Mouse (Mus musculus): Measurements from ENCODE around the gene Utp4. TPM values are rescaled to one million over a fixed set of nuclear protein-coding genes. Genes with fewer than 3 reads are reported as not detected.

The Utp4 gene
- total and polyA plus RNA-seq, 3 experiments = 80.6 to 202 (median 156) TPM

DNA sequence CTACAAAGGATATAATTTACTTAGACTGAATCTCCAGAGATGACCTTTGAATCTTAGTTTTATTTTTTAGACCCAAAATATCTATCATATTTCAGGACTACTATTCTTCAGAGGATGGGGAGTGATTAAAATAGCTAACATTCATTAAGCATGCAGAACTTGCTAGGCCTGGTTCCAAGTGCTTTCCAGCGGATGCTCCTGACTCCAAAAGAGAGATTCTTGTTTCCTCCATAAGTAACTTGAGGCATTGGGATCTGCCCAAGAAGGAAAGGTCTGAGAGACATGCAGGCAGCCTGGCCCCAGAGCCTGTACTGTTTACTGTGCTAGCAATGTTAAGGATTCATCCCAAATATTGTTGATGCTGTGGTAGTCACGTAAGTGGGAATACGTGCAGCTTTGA lies 68.9 kb downstream of the Utp4 start:
- no peak overlapping the region for H3K4me2 ChIP-seq (ENCODE audit: insufficient read depth, low read depth, poor library complexity, severe bottlenecking)
- dilution Hi-C loops (cut with MboI; ENCODE audit: extremely low pct_ligation_motif_present, extremely low pct_unique_long_range_greater_than_20kb, low sequenced_read_pairs) = no loop called here
- no peaks in the 10 kb centered on the region for H3K36me3 ChIP-seq (replicated peaks in 1 of 2; ENCODE audit: control insufficient read depth in 1 of 2, insufficient read depth in 1 of 2, low read length in 1 of 2)
- in situ Hi-C loops (cut with MboI; ENCODE audit: low pct_ligation_motif_present, low pct_unique_long_range_greater_than_20kb, low sequenced_read_pairs) = no loop called here
- no peak overlapping the region for H3K4me3 ChIP-seq (replicated peaks in 1 of 3; ENCODE audit: low read depth in 2 of 3, low read length in 2 of 3, poor library complexity in 1 of 3)
- H3K79me2 ChIP-seq (replicated peaks; ENCODE audit: control insufficient read depth, extremely low read depth, insufficient read depth, poor library complexity, severe bottlenecking) = no peaks in the 10 kb centered on the region
- H3K9me3 ChIP-seq (replicated peaks; ENCODE audit: low read length) = no peaks in the 10 kb centered on the region
- H3K9ac ChIP-seq (ENCODE audit: insufficient read depth, low read depth) = no peak overlapping the region
- no peak overlapping the region for H3K27ac ChIP-seq (ENCODE audit: insufficient read depth, low read depth)
- H3K27me3 ChIP-seq (replicated peaks) = no peaks in the 10 kb centered on the region
- peaks cover 2 to 11% of the 10 kb centered on the region in 2 experiments; a peak in 2 of 4 replicates for H3K4me1 ChIP-seq (ENCODE audit: control insufficient read depth in 1 of 2, insufficient read depth in 2 of 2)
- TF ChIP-seq ZKSCAN1 (IDR thresholded peaks at IDR 0.05; ENCODE audit: borderline replicate concordance, low read depth, low read length) (no peak), MAFK (IDR thresholded peaks at IDR 0.05; ENCODE audit: insufficient replicate concordance, low read length) (no peak), RAD21 (IDR thresholded peaks at IDR 0.05; ENCODE audit: low read depth, low read length) (no peak), IRF4 (IDR thresholded peaks at IDR 0.05; ENCODE audit: low read depth, low read length) (no peak), ETS1 (conservative IDR thresholded peaks at IDR 0.05; ENCODE audit: low read depth, low read length) (no peak), MAZ (IDR thresholded peaks at IDR 0.05; ENCODE audit: low read depth, low read length) (no peak), MAX (IDR thresholded peaks at IDR 0.05; ENCODE audit: low read length) (no peak), KAT2A (IDR thresholded peaks at IDR 0.05; ENCODE audit: insufficient replicate concordance, low read length) (no peak)
- no peak for DNase-seq (ENCODE audit: extremely low read depth)

DNA sequence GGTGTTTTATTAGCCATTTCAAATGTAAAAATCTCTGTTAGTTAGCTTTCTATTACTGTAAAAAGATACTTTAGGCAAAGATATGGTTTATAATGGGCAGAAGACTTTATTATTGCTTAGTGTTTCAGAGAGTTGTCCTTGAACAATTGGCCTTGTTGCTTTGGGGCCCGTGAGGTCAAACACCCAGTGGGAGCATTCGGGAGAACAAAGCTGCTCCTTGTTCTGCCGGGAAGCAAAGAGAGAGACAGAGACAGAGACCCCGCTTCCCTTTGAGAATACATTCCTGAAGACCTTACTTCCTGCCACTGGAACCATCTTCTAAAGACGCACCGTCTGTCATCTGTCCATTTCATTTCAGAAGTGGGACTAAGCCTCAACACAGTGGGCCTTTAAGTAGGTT lies 69.9 kb downstream of the Utp4 start:
- peaks cover 2 to 11% of the 10 kb centered on the region in 2 experiments; a peak in 2 of 4 replicates for H3K4me1 ChIP-seq (ENCODE audit: control insufficient read depth in 1 of 2, insufficient read depth in 2 of 2)
- no peak overlapping the region for H3K4me3 ChIP-seq (replicated peaks in 1 of 3; ENCODE audit: low read depth in 2 of 3, low read length in 2 of 3, poor library complexity in 1 of 3)
- TF ChIP-seq TCF12 (IDR thresholded peaks at IDR 0.05; ENCODE audit: low read depth, low read length) = no peak
- TF ChIP-seq ETS1 (conservative IDR thresholded peaks at IDR 0.05; ENCODE audit: low read depth, low read length) = no peak
- no peak for TF ChIP-seq MAFK (IDR thresholded peaks at IDR 0.05; ENCODE audit: insufficient replicate concordance, low read length)
- TF ChIP-seq SMC3 (IDR thresholded peaks at IDR 0.05; ENCODE audit: low read depth, low read length) = no peak
- TF ChIP-seq JUN (IDR thresholded peaks at IDR 0.05; ENCODE audit: insufficient read depth, low read depth, low read length) = no peak
- no peak for TF ChIP-seq RCOR1 (conservative IDR thresholded peaks at IDR 0.05; ENCODE audit: low read depth, low read length)
- no peak for TF ChIP-seq ZNF384 (IDR thresholded peaks at IDR 0.05; ENCODE audit: low read depth, low read length)
- no peak for TF ChIP-seq USF1 (IDR thresholded peaks at IDR 0.05; ENCODE audit: low read depth, low read length)
- no peaks in the 10 kb centered on the region for H3K9me3 ChIP-seq (replicated peaks; ENCODE audit: low read length)
- H3K27ac ChIP-seq (ENCODE audit: insufficient read depth, low read depth) = no peak overlapping the region
- no peak overlapping the region for H3K4me2 ChIP-seq (ENCODE audit: insufficient read depth, low read depth, poor library complexity, severe bottlenecking)
- no peaks in the 10 kb centered on the region for H3K79me2 ChIP-seq (replicated peaks; ENCODE audit: control insufficient read depth, extremely low read depth, insufficient read depth, poor library complexity, severe bottlenecking)
- dilution Hi-C loops (cut with MboI; ENCODE audit: extremely low pct_ligation_motif_present, extremely low pct_unique_long_range_greater_than_20kb, low sequenced_read_pairs) (no loop called here), in situ Hi-C loops (cut with MboI; ENCODE audit: low pct_ligation_motif_present, low pct_unique_long_range_greater_than_20kb, low sequenced_read_pairs) (no loop called here)
- H3K36me3 ChIP-seq (replicated peaks in 1 of 2; ENCODE audit: control insufficient read depth in 1 of 2, insufficient read depth in 1 of 2, low read length in 1 of 2) = no peaks in the 10 kb centered on the region
- DNase-seq (ENCODE audit: extremely low read depth) = no peak
- no peaks in the 10 kb centered on the region for H3K27me3 ChIP-seq (replicated peaks)
- no peak overlapping the region for H3K9ac ChIP-seq (ENCODE audit: insufficient read depth, low read depth)

Measured in CH12.LX (cell line).